Mouse (Mus musculus): ENCODE measurements around the gene Klf3.

GRCm38 (mm10) chr5:64855199-64855598 is 52.0 kb downstream of the Klf3 start:
- TF ChIP-seq CTCF (IDR thresholded peaks at IDR 0.05; ENCODE audit: low read depth, low read length) (no peak), GATA1 (IDR thresholded peaks at IDR 0.05; ENCODE audit: borderline replicate concordance, low read length) (no peak), TAL1 (conservative IDR thresholded peaks at IDR 0.05; ENCODE audit: low read depth, low read length) (no peak)

Measured in G1E (cell line).